Mouse (Mus musculus) CD4-positive, CD25-positive, alpha-beta regulatory T cell (primary cell): Measurements from ENCODE around the gene Dazap1. TPM values are rescaled to one million over a fixed set of nuclear protein-coding genes. Genes with fewer than 3 reads are reported as not detected.

Experiments
- polyA plus RNA-seq: library from polyadenylated mRNA; unstranded; fragments of 100-300 nt; shearing (Covaris generic); gene quantifications from one replicate; pipeline ENCODE4 v1.2.1, GENCODE M21; 2017

The Dazap1 gene
- 94.1 TPM for polyA plus RNA-seq

GRCm38 (mm10) chr10:80260642-80261584 is at the start of gene Dazap1, which contains the start of gene Gamt:
Gene Dazap1, plus strand, starts transcription at chr10:80261486.
Gene Gamt, minus strand, starts transcription at chr10:80261012.

GRCm38 (mm10) chr10:80226416-80227165 is 34.7 kb upstream of the Dazap1 start, which contains the start of gene Mum1:
Gene Mum1, plus strand, starts transcription at chr10:80226434.

DNA sequence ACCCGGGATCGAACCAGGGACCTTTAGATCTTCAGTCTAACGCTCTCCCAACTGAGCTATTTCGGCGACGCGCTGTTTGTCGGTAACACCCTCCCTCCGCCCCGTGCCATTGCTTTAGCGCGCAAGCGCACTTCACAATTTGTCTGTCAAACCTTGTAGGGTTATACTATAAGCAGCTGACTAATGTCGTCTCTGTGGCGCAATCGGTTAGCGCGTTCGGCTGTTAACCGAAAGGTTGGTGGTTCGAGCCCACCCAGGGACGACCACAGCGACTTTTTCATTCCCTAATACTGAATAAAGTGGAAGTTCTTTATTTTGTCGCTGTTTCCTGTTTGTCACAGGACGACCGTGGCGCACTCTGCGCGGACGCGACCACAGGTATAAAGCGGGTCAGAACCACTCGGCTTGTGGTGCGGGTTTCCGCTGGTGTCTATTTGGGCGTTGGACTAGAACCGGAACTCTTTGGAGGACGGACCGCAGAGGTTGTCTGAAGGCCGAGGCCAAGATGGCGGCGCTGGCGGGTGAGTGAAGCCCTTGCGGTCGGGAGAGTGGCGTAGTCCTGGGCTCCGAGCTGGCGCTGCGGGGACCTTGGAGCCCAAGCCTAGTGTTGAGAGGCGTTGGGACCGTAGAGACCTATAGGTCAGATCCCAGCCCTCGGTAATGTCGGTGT is 12.2 kb upstream of the Dazap1 start, which contains the start of gene Ndufs7:
Ndufs7 (plus strand) TSS at position 151 of the 670 bp plus-strand sequence.

GRCm38 (mm10) chr10:80292251-80293146 is 31.2 kb downstream of the Dazap1 start, which contains the start of gene Rps15:
Gene Rps15, plus strand, starts transcription at chr10:80292453.

DNA sequence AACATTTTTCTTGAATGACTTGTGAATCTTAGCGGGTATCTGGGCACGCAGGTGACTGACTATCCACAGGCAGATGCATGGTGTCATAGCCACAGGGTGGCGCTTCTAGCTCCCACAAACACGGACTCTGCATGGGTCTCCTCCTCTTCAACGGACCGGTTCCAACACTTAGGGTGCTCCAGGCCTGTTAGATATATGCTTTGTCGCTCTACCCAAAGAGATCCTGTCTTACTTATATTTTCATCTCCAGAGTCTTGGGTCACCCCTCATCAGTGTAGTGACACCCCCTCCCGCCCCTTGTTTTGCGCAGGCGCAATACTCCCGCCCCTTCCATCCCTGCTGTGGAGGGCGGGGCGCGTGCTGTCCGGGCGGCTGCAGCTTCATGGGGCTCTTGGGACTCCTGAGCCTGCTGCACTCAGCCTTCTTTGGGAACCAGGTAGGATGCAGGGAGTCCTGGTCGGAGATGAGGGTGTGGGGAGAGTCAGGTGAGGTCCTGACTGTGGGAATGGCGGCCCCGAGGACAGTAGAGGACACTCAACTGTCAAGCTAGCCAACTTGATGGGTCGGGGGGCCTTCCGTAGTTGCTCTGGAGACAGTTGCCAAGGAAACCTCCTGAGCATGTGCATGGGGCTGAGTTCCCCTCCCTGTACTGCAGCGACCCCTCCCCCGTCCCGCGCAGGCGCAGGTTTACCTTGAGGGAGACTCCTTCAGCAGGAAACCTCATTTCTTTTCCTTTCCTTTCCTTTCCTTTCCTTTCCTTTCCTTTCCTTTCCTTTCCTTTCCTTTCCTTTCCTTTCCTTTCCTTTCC is 34.5 kb downstream of the Dazap1 start, which contains the start of gene Apc2:
Apc2 (plus strand) TSS at position 360 of the 808 bp plus-strand sequence.

DNA sequence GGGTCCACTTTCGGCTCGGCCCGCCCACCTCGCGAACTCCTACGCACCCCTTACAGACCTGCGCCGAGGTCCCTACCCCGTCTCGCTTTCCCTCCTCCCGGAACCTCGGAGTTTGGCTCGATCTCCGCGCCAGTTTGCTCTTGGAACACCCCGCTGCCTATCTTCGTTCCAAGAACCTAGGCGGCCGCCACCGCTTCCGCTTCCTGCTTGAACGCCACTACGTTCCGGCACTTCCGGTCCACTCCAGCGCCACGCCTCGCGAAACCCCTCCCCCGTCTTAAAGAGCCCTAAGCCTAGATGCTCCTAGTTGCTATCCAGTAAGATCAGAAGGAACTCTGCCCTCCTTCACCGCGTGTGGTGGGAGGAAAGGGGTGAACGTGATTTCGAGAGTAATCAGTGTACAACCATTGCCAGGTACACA is 59.1 kb downstream of the Dazap1 start, which contains the start of gene 2310011J03Rik:
2310011J03Rik (minus strand) TSS at position 198 of the 421 bp plus-strand sequence.

DNA sequence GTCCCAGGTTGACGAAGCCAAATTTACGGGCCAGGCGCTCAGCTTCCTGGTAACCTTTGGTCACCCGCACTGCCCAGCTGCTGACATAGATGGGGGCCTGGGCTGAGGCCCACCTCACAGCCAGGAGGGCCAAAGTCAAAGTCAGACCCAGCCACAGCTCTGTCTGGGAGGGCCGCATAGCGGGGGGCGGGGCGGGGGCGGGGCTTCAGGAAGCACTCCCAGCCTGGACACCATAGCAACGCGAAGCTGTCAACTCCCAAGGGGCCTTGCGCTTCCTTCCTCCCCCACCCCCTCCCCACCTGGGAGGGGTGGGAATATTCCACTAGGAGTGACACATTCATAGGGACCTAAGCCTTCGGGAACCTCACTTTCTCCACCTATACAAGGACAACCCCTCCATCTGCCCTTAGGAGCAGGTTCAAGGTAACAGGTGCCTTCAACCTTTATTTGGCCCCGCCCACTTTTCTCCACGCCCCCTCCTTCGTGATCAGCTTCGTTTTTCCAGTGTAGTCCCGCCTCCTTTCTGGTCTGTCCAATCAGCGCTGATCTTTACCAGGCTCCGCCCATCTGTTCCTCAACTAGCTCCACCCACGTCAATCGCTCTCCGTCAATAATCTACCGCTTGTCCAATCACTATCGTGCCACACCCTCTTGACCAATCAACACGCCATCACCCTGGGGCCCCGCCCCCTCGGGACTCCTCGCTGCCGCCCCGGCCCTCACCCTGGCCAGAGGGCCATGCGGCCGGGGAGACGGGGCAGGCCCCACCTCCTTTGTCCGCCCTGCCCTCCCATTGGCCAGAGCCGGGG is 68.2 kb downstream of the Dazap1 start, which contains the start of the genes Pcsk4 and Reep6:
Pcsk4 (minus strand) TSS at position 226 of the 809 bp plus-strand sequence.
Reep6 (plus strand) TSS at position 681 of the 809 bp plus-strand sequence.

Other genes starting within 250 kb of the Dazap1 start
- 916 TPM for gene Arhgap45, start 244.8 kb upstream of the Dazap1 start, polyA plus RNA-seq
- gene Polr2e, start 221.7 kb upstream of the Dazap1 start, polyA plus RNA-seq = 195 TPM
- 441 TPM for gene Gpx4, start 214.3 kb upstream of the Dazap1 start, polyA plus RNA-seq
- gene Sbno2, start 155.9 kb upstream of the Dazap1 start, polyA plus RNA-seq = 59.4 TPM
- gene Stk11, start 145.7 kb upstream of the Dazap1 start, polyA plus RNA-seq = 47.2 TPM
- 400 TPM for gene Atp5d, start 122.9 kb upstream of the Dazap1 start, polyA plus RNA-seq
- 3.4 TPM for gene Cbarp, start 120.7 kb upstream of the Dazap1 start, polyA plus RNA-seq
- gene Midn, start 113.2 kb upstream of the Dazap1 start, polyA plus RNA-seq = 5.6 TPM
- 228 TPM for gene Cirbp, start 95.5 kb upstream of the Dazap1 start, polyA plus RNA-seq
- 21.5 TPM for gene 1600002K03Rik, start 88.5 kb upstream of the Dazap1 start, polyA plus RNA-seq
- 0.17 TPM for gene Efna2, start 82.0 kb upstream of the Dazap1 start, polyA plus RNA-seq
- 119 TPM for gene Mum1, start 35.1 kb upstream of the Dazap1 start, polyA plus RNA-seq
- gene Ndufs7, start 12.4 kb upstream of the Dazap1 start, polyA plus RNA-seq = 273 TPM
- 0.67 TPM for gene Gamt, start 474 bp upstream of the Dazap1 start, polyA plus RNA-seq
- 790 TPM for gene Rps15, start 31.0 kb downstream of the Dazap1 start, polyA plus RNA-seq
- gene Apc2, start 34.5 kb downstream of the Dazap1 start, polyA plus RNA-seq = 0.24 TPM
- gene 2310011J03Rik, start 59.1 kb downstream of the Dazap1 start, polyA plus RNA-seq = 82.5 TPM
- gene Pcsk4, start 68.0 kb downstream of the Dazap1 start, polyA plus RNA-seq = 28.8 TPM
- gene Reep6, start 68.5 kb downstream of the Dazap1 start, polyA plus RNA-seq = 0.41 TPM
- gene Adamtsl5, start 86.9 kb downstream of the Dazap1 start, polyA plus RNA-seq = not detected
- gene Plk5, start 95.0 kb downstream of the Dazap1 start, polyA plus RNA-seq = not detected
- gene Mex3d, start 126.2 kb downstream of the Dazap1 start, polyA plus RNA-seq = 8.7 TPM
- gene Mbd3, start 138.1 kb downstream of the Dazap1 start, polyA plus RNA-seq = 184 TPM
- gene Uqcr11, start 145.3 kb downstream of the Dazap1 start, polyA plus RNA-seq = 234 TPM
- gene Tcf3, start 172.2 kb downstream of the Dazap1 start, polyA plus RNA-seq = 132 TPM
- gene Onecut3, start 233.3 kb downstream of the Dazap1 start, polyA plus RNA-seq = not detected